Comparison of ENCODE assay signal across 11 mouse cellular contexts in genomic region chr10:33540331-33540730, GRCm38 (mm10).
DNase-seq lines count a peak whose midpoint lies in the region.
"Had no signal": no experiment of that assay in that cellular context is flagged by ENCODE, and none has a peak within 500 bp of the region (broad histone marks: within the 10 kb centered on the region; RNA-seq: fewer than 3 reads in every experiment).

No protein-coding gene starts in this region.

- DNase-seq in frontal cortex, postnatal 25 days (ENCODE audit: low spot score in 2 of 2) = peak; percentile 77 to 81
- peak; percentile 99 for DNase-seq in layer of hippocampus, adult 9-10 months (ENCODE audit: low spot score)
- peak; percentile 78 to 98 for DNase-seq in left cerebral cortex, adult 9 months (ENCODE audit: low spot score in 2 of 2)
- DNase-seq in right cerebral cortex, postnatal 36 days (ENCODE audit: low spot score in 2 of 2) = peak; percentile 93 to 96
- no peak for DNase-seq in ovary, postnatal 36 days (ENCODE audit: low spot score)
- DNase-seq in heart, adult 18-20 months = no peak
- DNase-seq in heart, adult 9 months (ENCODE audit: low spot score in 2 of 2) = no peak
- DNase-seq: adrenal gland, postnatal 14 days; cerebellum, postnatal 14 days; kidney, postnatal 14 days; liver, postnatal 0 days had no signal

Comparison
In these comparisons a context has a peak if more than half of its experiments do, and no peak if none do; other contexts are left out.
1. DNase-seq: peak in frontal cortex, postnatal 25 days (2 of 2), layer of hippocampus, adult 9-10 months (single experiment), left cerebral cortex, adult 9 months (2 of 2) and right cerebral cortex, postnatal 36 days (2 of 2); none in ovary, postnatal 36 days (single experiment), heart, adult 18-20 months (0 of 2) and heart, adult 9 months (0 of 2).